Mouse (Mus musculus) MEL (cell line): ENCODE measurements at regions not wholly inside any gene's neighbourhood (a gene's known extent, or its start where the extent isn't known, plus 50 kb on each side); places are given as distances from the start of the nearest gene placed in this dataset.

ENCODE experiments used
- DNase-seq: peaks from one replicate; pipeline ENCODE4 v3.0.0; 2011; ENCODE audit warnings: low read depth, low spot score
- H3K27ac ChIP-seq: 2 replicates; pipeline ENCODE4 v1.5.1; 2012; ENCODE audit warnings: low read depth, mild to moderate bottlenecking, control low read depth, low read length, moderate library complexity; ENCODE audit not compliant: control insufficient read depth
- H3K27me3 ChIP-seq, 2 experiments: fragments of 150-350 bp in 1 of 2; sonication (generic) in 1 of 2; 2 replicates each; pipeline ENCODE4 v1.6.1; 2012; ENCODE audit warnings: low read length in 2 of 2, mild to moderate bottlenecking in 2 of 2, improper control_type of control experiment in 1 of 2, moderate library complexity in 1 of 2; ENCODE audit not compliant: insufficient read depth in 2 of 2, control insufficient read depth in 1 of 2
- H3K36me3 ChIP-seq, 2 experiments: 2 replicates each; pipeline ENCODE4 v1.6.1; 2012 to 2014; ENCODE audit warnings: low read length in 2 of 2, improper control_type of control experiment in 1 of 2, inconsistent platforms in 1 of 2, mild to moderate bottlenecking in 1 of 2; ENCODE audit not compliant: insufficient read depth in 2 of 2, control insufficient read depth in 1 of 2
- H3K4me1 ChIP-seq, 2 experiments: fragments of 150-350 bp in 1 of 2; sonication (generic) in 1 of 2; 2 replicates each; pipeline ENCODE4 v1.6.1; 2012; ENCODE audit warnings: low read length in 2 of 2, improper control_type of control experiment in 1 of 2, mild to moderate bottlenecking in 1 of 2; ENCODE audit not compliant: insufficient read depth in 2 of 2, control insufficient read depth in 1 of 2
- H3K4me3 ChIP-seq, 2 experiments: fragments of 150-350 bp in 1 of 2; sonication (generic) in 1 of 2; 2 replicates each; pipeline ENCODE4 v1.5.1; 2012; ENCODE audit warnings: low read depth in 2 of 2, low read length in 2 of 2, mild to moderate bottlenecking in 2 of 2, moderate library complexity in 2 of 2, control low read depth in 1 of 2, improper control_type of control experiment in 1 of 2; ENCODE audit not compliant: control insufficient read depth in 1 of 2, insufficient read depth in 1 of 2
- H3K79me2 ChIP-seq: 2 replicates; pipeline ENCODE4 v1.6.1; 2012; ENCODE audit warnings: mild to moderate bottlenecking, low read length, moderate library complexity; ENCODE audit not compliant: control insufficient read depth, poor library complexity, insufficient read depth
- H3K9ac ChIP-seq: 2 replicates; pipeline ENCODE4 v1.6.1; 2012; ENCODE audit warnings: low read depth, mild to moderate bottlenecking, control low read depth, low read length, moderate library complexity; ENCODE audit not compliant: control insufficient read depth, poor library complexity, severe bottlenecking
- H3K9me3 ChIP-seq: fragments of 150-350 bp; sonication (generic); replicated peaks from 2 replicates; pipeline ENCODE4 v1.6.1; 2012; ENCODE audit warnings: mild to moderate bottlenecking, low read length, improper control_type of control experiment, moderate library complexity; ENCODE audit not compliant: insufficient read depth
- BHLHE40 ChIP-seq: IDR thresholded peaks from 2 replicates; pipeline ENCODE4 v1.6.1; 2012; ENCODE audit warnings: low read depth, mild to moderate bottlenecking, inconsistent platforms, low read length, improper control_type of control experiment, borderline replicate concordance
- CHD1 ChIP-seq: IDR thresholded peaks from 2 replicates; pipeline ENCODE4 v1.6.1; 2012; ENCODE audit warnings: low read depth, mild to moderate bottlenecking, inconsistent platforms, low read length, improper control_type of control experiment
- CHD2 ChIP-seq: IDR thresholded peaks from 2 replicates; pipeline ENCODE4 v1.6.1; 2011; ENCODE audit warnings: low read length, improper control_type of control experiment
- CTCF ChIP-seq, 3 experiments: IDR thresholded peaks in 2 of 3; conservative IDR thresholded peaks in 1 of 3; 2 replicates each; pipeline ENCODE4 v1.5.1; 2011 to 2012; ENCODE audit warnings: low read length in 3 of 3, low read depth in 2 of 3, mild to moderate bottlenecking in 2 of 3, improper control_type of control experiment in 1 of 3, inconsistent platforms in 1 of 3, mixed read lengths in 1 of 3, moderate library complexity in 1 of 3; ENCODE audit not compliant: control insufficient read depth in 1 of 3, insufficient read depth in 1 of 3, poor library complexity in 1 of 3, severe bottlenecking in 1 of 3
- E2F4 ChIP-seq: IDR thresholded peaks from 2 replicates; pipeline ENCODE4 v1.6.1; 2011; ENCODE audit warnings: low read depth, low read length, improper control_type of control experiment, borderline replicate concordance
- ELF1 ChIP-seq: IDR thresholded peaks from 2 replicates; pipeline ENCODE4 v1.6.1; 2014; ENCODE audit warnings: low read depth, mild to moderate bottlenecking, inconsistent platforms, low read length, improper control_type of control experiment, moderate library complexity
- GABPA ChIP-seq: IDR thresholded peaks from 2 replicates; pipeline ENCODE4 v1.6.1; 2012; ENCODE audit warnings: low read depth, mild to moderate bottlenecking, inconsistent platforms, low read length, improper control_type of control experiment, moderate library complexity
- HCFC1 ChIP-seq: IDR thresholded peaks from 2 replicates; pipeline ENCODE4 v1.6.1; 2012; ENCODE audit warnings: low read depth, mild to moderate bottlenecking, inconsistent platforms, low read length, improper control_type of control experiment, moderate library complexity
- JUND ChIP-seq: IDR thresholded peaks from 2 replicates; pipeline ENCODE4 v1.6.1; 2011; ENCODE audit warnings: low read depth, mild to moderate bottlenecking, improper control_type of control experiment, low read length
- KAT2A ChIP-seq: conservative IDR thresholded peaks from 2 replicates; pipeline ENCODE4 v1.6.1; 2012; ENCODE audit warnings: low read depth, low read length, improper control_type of control experiment, inconsistent platforms
- MAFK ChIP-seq: IDR thresholded peaks from 2 replicates; pipeline ENCODE4 v1.6.1; 2011; ENCODE audit warnings: low read depth, mild to moderate bottlenecking, low read length, improper control_type of control experiment, borderline replicate concordance
- MAX ChIP-seq: IDR thresholded peaks from 2 replicates; pipeline ENCODE4 v1.6.1; 2011; ENCODE audit warnings: low read length, improper control_type of control experiment
- MEF2A ChIP-seq: IDR thresholded peaks from 2 replicates; pipeline ENCODE4 v1.6.1; 2014; ENCODE audit warnings: low read depth, mild to moderate bottlenecking, inconsistent platforms, low read length, improper control_type of control experiment; ENCODE audit not compliant: poor library complexity, insufficient replicate concordance, severe bottlenecking; ENCODE audit errors: extremely low read depth
- MXI1 ChIP-seq: IDR thresholded peaks from 2 replicates; pipeline ENCODE4 v1.6.1; 2011; ENCODE audit warnings: mild to moderate bottlenecking, low read depth, low read length, improper control_type of control experiment
- MYB ChIP-seq: IDR thresholded peaks from 2 replicates; pipeline ENCODE4 v1.6.1; 2011; ENCODE audit warnings: mild to moderate bottlenecking, low read depth, low read length, improper control_type of control experiment
- MYC ChIP-seq: IDR thresholded peaks from 2 replicates; pipeline ENCODE4 v1.6.1; 2011; ENCODE audit warnings: low read depth, mild to moderate bottlenecking, low read length, improper control_type of control experiment, moderate library complexity
- NRF1 ChIP-seq: IDR thresholded peaks from 2 replicates; pipeline ENCODE4 v1.6.1; 2014; ENCODE audit warnings: low read depth, mild to moderate bottlenecking, inconsistent platforms, low read length, improper control_type of control experiment, moderate library complexity; ENCODE audit not compliant: poor library complexity, insufficient read depth, severe bottlenecking
- POLR2A ChIP-seq, 2 experiments: IDR thresholded peaks; 2 replicates each; pipeline ENCODE4 v1.6.1; 2011 to 2012; ENCODE audit warnings: low read length in 2 of 2, mild to moderate bottlenecking in 2 of 2, control low read depth in 1 of 2, improper control_type of control experiment in 1 of 2, low read depth in 1 of 2, moderate library complexity in 1 of 2; ENCODE audit not compliant: control insufficient read depth in 1 of 2, insufficient read depth in 1 of 2, poor library complexity in 1 of 2
- SIN3A ChIP-seq: IDR thresholded peaks from 2 replicates; pipeline ENCODE4 v1.6.1; 2012; ENCODE audit warnings: low read length, improper control_type of control experiment, inconsistent platforms
- SMC3 ChIP-seq: IDR thresholded peaks from 2 replicates; pipeline ENCODE4 v1.6.1; 2011; ENCODE audit warnings: low read depth, low read length, improper control_type of control experiment
- TAL1 ChIP-seq: IDR thresholded peaks from 2 replicates; pipeline ENCODE4 v1.6.1; 2012; ENCODE audit warnings: mild to moderate bottlenecking, inconsistent platforms, low read length, moderate library complexity, mixed read lengths
- UBTF ChIP-seq: IDR thresholded peaks from 2 replicates; pipeline ENCODE4 v1.6.1; 2012; ENCODE audit warnings: low read depth, mild to moderate bottlenecking, inconsistent platforms, low read length, improper control_type of control experiment, moderate library complexity, borderline replicate concordance; ENCODE audit not compliant: insufficient read depth
- USF1 ChIP-seq: IDR thresholded peaks from 2 replicates; pipeline ENCODE4 v1.6.1; 2014; ENCODE audit warnings: low read depth, mild to moderate bottlenecking, inconsistent platforms, low read length, improper control_type of control experiment, moderate library complexity
- ZC3H11A ChIP-seq: IDR thresholded peaks from 2 replicates; pipeline ENCODE4 v1.6.1; 2012; ENCODE audit warnings: low read depth, mild to moderate bottlenecking, inconsistent platforms, low read length, improper control_type of control experiment
- ZMIZ1 ChIP-seq: IDR thresholded peaks from 2 replicates; pipeline ENCODE4 v1.6.1; 2012; ENCODE audit warnings: low read depth, mild to moderate bottlenecking, inconsistent platforms, low read length, improper control_type of control experiment, moderate library complexity

- H3K27me3 ChIP-seq = peaks cover 0 to 7% of the 10 kb centered on the region in 2 experiments; a peak in 3 of 4 replicates
- TF ChIP-seq HCFC1 = no peak
- no peak for TF ChIP-seq MYB
- TF ChIP-seq USF1 = no peak
- no peak for TF ChIP-seq MAX
- no peak for TF ChIP-seq ZC3H11A
- TF ChIP-seq CHD1 = no peak
- TF ChIP-seq KAT2A = no peak
- no peak for TF ChIP-seq CTCF (IDR thresholded peaks at IDR 0.05 in 2 of 3, conservative IDR thresholded peaks at IDR 0.05 in 1 of 3; ENCODE audit: control insufficient read depth in 1 of 3, insufficient read depth in 1 of 3, low read depth in 2 of 3, low read length in 3 of 3, poor library complexity in 1 of 3, severe bottlenecking in 1 of 3)
- TF ChIP-seq JUND = no peak
- TF ChIP-seq UBTF = no peak
- no peak for TF ChIP-seq NRF1
- no peak for TF ChIP-seq SIN3A
- TF ChIP-seq MYC = no peak
- TF ChIP-seq SMC3 = no peak
- no peaks in the 10 kb centered on the region for H3K9me3 ChIP-seq
- no peak overlapping the region for H3K4me3 ChIP-seq
- no peak overlapping the region for H3K9ac ChIP-seq
- no peak overlapping the region for H3K27ac ChIP-seq
- H3K4me1 ChIP-seq = no peaks in the 10 kb centered on the region
- no peaks in the 10 kb centered on the region for H3K79me2 ChIP-seq
- no peak for DNase-seq
- H3K36me3 ChIP-seq = no peaks in the 10 kb centered on the region
These were observed 1170.5 kb downstream of the 4930447A16Rik start for GRCm38 (mm10) chr15:38595820-38596219.

- TF ChIP-seq ELF1 (no peak), MXI1 (no peak), MEF2A (no peak), MAX (no peak), MYB (no peak), POLR2A (IDR thresholded peaks at IDR 0.05; ENCODE audit: control insufficient read depth in 1 of 2, insufficient read depth in 1 of 2, low read depth in 1 of 2, low read length in 2 of 2, poor library complexity in 1 of 2) (no peak), GABPA (no peak), BHLHE40 (no peak), ZMIZ1 (no peak), JUND (no peak), SMC3 (no peak), E2F4 (no peak), CHD1 (no peak), TAL1 (no peak), CHD2 (no peak), MAFK (no peak)
- Histone ChIP-seq H3K79me2 (no peaks in the 10 kb centered on the region), H3K4me3 (no peak overlapping the region), H3K9ac (no peak overlapping the region), H3K36me3 (no peaks in the 10 kb centered on the region), H3K27me3 (peaks cover 0 to 7% of the 10 kb centered on the region in 2 experiments; a peak in 3 of 4 replicates), H3K4me1 (no peaks in the 10 kb centered on the region), H3K9me3 (no peaks in the 10 kb centered on the region), H3K27ac (no peak overlapping the region)
- no peak for DNase-seq
These were observed 1172.1 kb downstream of the 4930447A16Rik start for GRCm38 (mm10) chr15:38597458-38597857.
